Comparison of ENCODE assay signal across 10 mouse cellular contexts in genomic region chr2:69128321-69128720, GRCm38 (mm10). TPM values are rescaled to one million over a fixed set of nuclear protein-coding genes. Genes with fewer than 3 reads are reported as not detected.
DNase-seq lines count a peak whose midpoint lies in the region; ATAC-seq lines count a peak whose summit lies in the region.
"Had no signal": no experiment of that assay in that cellular context is flagged by ENCODE, and none has a peak within 500 bp of the region (broad histone marks: within the 10 kb centered on the region; RNA-seq: fewer than 3 reads in every experiment).

No protein-coding gene starts in this region.

- no peak overlapping the region for H3K4me2 ChIP-seq in heart, embryonic 16.5 days (ENCODE audit: low read depth, low read length)
- H3K4me2 ChIP-seq in midbrain, embryonic 11.5 days, result no peak overlapping the region
- no peak overlapping the region for H3K4me2 ChIP-seq in midbrain, embryonic 15.5 days

- H3K27ac ChIP-seq in heart, embryonic 16.5 days (ENCODE audit: low read length), result peak overlapping the region; percentile 30
- peak overlapping the region; percentile 30; the same call in 1 of the 2 replicates for H3K27ac ChIP-seq in midbrain, embryonic 11.5 days (ENCODE audit: low read depth, low read length)
- no peak overlapping the region for H3K27ac ChIP-seq in midbrain, embryonic 15.5 days

- 0 out of 2 replicates have a peak, but pooled peaks cover 4% of the 10 kb centered on the region for H3K4me1 ChIP-seq in heart, embryonic 16.5 days (ENCODE audit: control insufficient read depth, insufficient read depth, low read length)
- peaks cover 11% of the 10 kb centered on the region; the same call in 1 of the 2 replicates for H3K4me1 ChIP-seq in midbrain, embryonic 11.5 days (ENCODE audit: control insufficient read depth, insufficient read depth, low read length)
- H3K4me1 ChIP-seq in midbrain, embryonic 15.5 days, result peaks cover 12% of the 10 kb centered on the region

- H3K4me3 ChIP-seq in heart, embryonic 16.5 days (ENCODE audit: low read length), result no peak overlapping the region
- H3K4me3 ChIP-seq in midbrain, embryonic 11.5 days (ENCODE audit: low read depth, low read length), result no peak overlapping the region
- H3K4me3 ChIP-seq in midbrain, embryonic 15.5 days, result no peak overlapping the region

- no peak overlapping the region for H3K9ac ChIP-seq in heart, embryonic 16.5 days (ENCODE audit: low read length)
- H3K9ac ChIP-seq in midbrain, embryonic 11.5 days (ENCODE audit: low read length), result no peak overlapping the region
- no peak overlapping the region for H3K9ac ChIP-seq in midbrain, embryonic 15.5 days

- 82% methylated on average over 7 of the region's 7 CpGs for WGBS in heart, embryonic 16.5 days
- 83% methylated on average over 7 of the region's 7 CpGs for WGBS in midbrain, embryonic 11.5 days
- 78% methylated on average over 7 of the region's 7 CpGs for WGBS in midbrain, embryonic 15.5 days

- no peaks in the 10 kb centered on the region for H3K27me3 ChIP-seq in heart, embryonic 16.5 days (ENCODE audit: control insufficient read depth, insufficient read depth, low read length)
- H3K27me3 ChIP-seq in midbrain, embryonic 11.5 days (ENCODE audit: control insufficient read depth, insufficient read depth, low read length), result no peaks in the 10 kb centered on the region
- no peaks in the 10 kb centered on the region for H3K27me3 ChIP-seq in midbrain, embryonic 15.5 days (replicated peaks)
- H3K27me3 ChIP-seq: megakaryocyte, embryonic 14.5 days had no signal

- H3K9me3 ChIP-seq in heart, embryonic 16.5 days (replicated peaks; ENCODE audit: control insufficient read depth, low read length), result no peaks in the 10 kb centered on the region
- H3K9me3 ChIP-seq in midbrain, embryonic 11.5 days (ENCODE audit: control insufficient read depth, low read length), result no peaks in the 10 kb centered on the region; the same call in 1 of the 2 replicates
- H3K9me3 ChIP-seq in midbrain, embryonic 15.5 days, result no peaks in the 10 kb centered on the region

- no peaks in the 10 kb centered on the region for H3K36me3 ChIP-seq in heart, embryonic 16.5 days (ENCODE audit: control insufficient read depth, insufficient read depth)
- H3K36me3 ChIP-seq in midbrain, embryonic 11.5 days (ENCODE audit: control insufficient read depth, insufficient read depth, low read length), result no peaks in the 10 kb centered on the region
- no peaks in the 10 kb centered on the region for H3K36me3 ChIP-seq in midbrain, embryonic 15.5 days (replicated peaks)

- no peak for ATAC-seq in heart, embryonic 16.5 days (replicated peaks; ENCODE audit: extremely low read depth, insufficient read depth, low FRiP score)
- no peak for ATAC-seq in midbrain, embryonic 11.5 days (ENCODE audit: low FRiP score)
- no peak; the same call in 1 of the 2 replicates for ATAC-seq in midbrain, embryonic 15.5 days (replicated peaks)

- DNase-seq in heart, adult 18-20 months, result no peak
- DNase-seq in midbrain, embryonic 11.5 days (ENCODE audit: low spot score, missing footprints), result no peak
- peak; percentile 57 for DNase-seq in lung, postnatal 10 days
- DNase-seq in c-Kit-positive CD71-positive TER-119-positive erythroid progenitor cells, embryonic 14.5 days (ENCODE audit: low spot score), result no peak
- no peak for DNase-seq in adrenal gland, adult 18-20 months (ENCODE audit: low spot score in 2 of 2)
- no peak for DNase-seq in adrenal gland, postnatal 25 days
- DNase-seq: adrenal gland, postnatal 36 days had no signal

RNA-seq across cellular contexts. Expression of gene Nostrin, which starts 7.3 kb away (rescaled TPM):
- polyA plus RNA-seq in heart, embryonic 16.5 days (2015; fragmentation: Nextera tagmentation; extraction: Ambion mirVana), result 5.2 and 6.4 TPM in 2 replicates
- total RNA-seq in heart, adult 18-20 months (2021), result 1 to 10 TPM; 5.8 to 7.0 TPM
- polyA plus RNA-seq in midbrain, embryonic 11.5 days (2014; fragmentation: Nextera tagmentation; extraction: Ambion mirVana), result 0.77 and 1.2 TPM in 2 replicates
- polyA plus RNA-seq in midbrain, embryonic 15.5 days (2015; fragmentation: Nextera tagmentation; extraction: Ambion mirVana), result 1.1 and 1.7 TPM in 2 replicates
- total RNA-seq in adrenal gland, adult 18-20 months (2021), result 10 to 100 TPM in 1 of 2 experiments, 1 to 10 TPM in 1; 8.4 to 10.2 TPM
- 8.0 and 8.9 TPM in 2 replicates for total RNA-seq in adrenal gland, postnatal 25 days (2021)
